Mouse (Mus musculus): ENCODE measurements around the gene Disp1. TPM values are rescaled to one million over a fixed set of nuclear protein-coding genes. Genes with fewer than 3 reads are reported as not detected.
A peak's percentile ranks its signal among the peaks of the same experiment; 100 is the strongest.

The Disp1 gene
- polyA plus RNA-seq, 1 experiment from 2014 or later = 7.6 TPM

DNA sequence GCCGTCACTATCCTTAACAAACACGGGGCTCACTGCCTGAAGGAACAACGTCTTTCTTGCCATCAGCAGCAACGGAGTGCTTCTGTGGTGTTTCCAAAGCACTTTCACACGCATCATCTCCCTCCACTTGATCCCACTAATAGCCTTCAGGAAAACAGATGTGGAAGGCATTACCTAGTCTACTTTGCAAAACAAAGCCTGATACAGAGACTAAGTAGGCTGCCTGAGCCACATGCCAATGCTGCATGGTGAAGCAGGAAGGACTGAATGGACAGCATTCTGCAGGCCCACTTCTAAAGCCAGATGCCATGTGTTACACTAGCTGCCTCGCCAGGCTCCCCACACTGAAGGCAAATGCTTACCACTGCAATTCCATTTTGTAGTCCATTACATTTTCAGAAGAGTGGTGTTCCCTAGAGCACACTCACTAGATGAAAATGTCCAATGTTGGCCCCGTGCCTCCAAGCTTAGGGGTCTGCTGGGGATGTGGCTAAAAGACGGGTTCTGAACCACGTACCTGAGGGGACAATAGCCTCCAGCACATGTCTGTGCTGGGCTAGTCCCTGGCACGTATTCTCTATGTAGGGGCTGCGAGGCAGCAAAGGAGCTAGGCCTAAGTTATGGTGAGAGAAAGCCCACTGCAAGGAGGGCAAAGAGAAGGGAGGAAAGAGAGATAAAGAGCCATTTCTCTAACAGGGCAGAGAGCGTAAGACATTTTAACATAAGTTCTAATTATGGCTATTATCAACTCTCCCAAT, 80.6 kb downstream of the Disp1 start:
- H3K4me2 ChIP-seq (ENCODE audit: low read length) = no peak overlapping the region
- H3K4me1 ChIP-seq (ENCODE audit: control insufficient read depth, insufficient read depth, low read length) = peaks cover 10% of the 10 kb centered on the region
- ATAC-seq = no peak
- H3K36me3 ChIP-seq (ENCODE audit: control insufficient read depth, insufficient read depth, low read length) = no peaks in the 10 kb centered on the region
- H3K4me3 ChIP-seq (ENCODE audit: low read depth, low read length) = no peak overlapping the region
- no peak overlapping the region for H3K27ac ChIP-seq (ENCODE audit: low read length)
- no peaks in the 10 kb centered on the region for H3K27me3 ChIP-seq (ENCODE audit: control insufficient read depth, insufficient read depth, low read depth, low read length)
- WGBS = 51% methylated on average over 12 of the region's 12 CpGs
- H3K9ac ChIP-seq (ENCODE audit: low read depth, low read length) = no peak overlapping the region
- no peaks in the 10 kb centered on the region for H3K9me3 ChIP-seq (replicated peaks; ENCODE audit: control insufficient read depth, low read length, poor library complexity, severe bottlenecking)

DNA sequence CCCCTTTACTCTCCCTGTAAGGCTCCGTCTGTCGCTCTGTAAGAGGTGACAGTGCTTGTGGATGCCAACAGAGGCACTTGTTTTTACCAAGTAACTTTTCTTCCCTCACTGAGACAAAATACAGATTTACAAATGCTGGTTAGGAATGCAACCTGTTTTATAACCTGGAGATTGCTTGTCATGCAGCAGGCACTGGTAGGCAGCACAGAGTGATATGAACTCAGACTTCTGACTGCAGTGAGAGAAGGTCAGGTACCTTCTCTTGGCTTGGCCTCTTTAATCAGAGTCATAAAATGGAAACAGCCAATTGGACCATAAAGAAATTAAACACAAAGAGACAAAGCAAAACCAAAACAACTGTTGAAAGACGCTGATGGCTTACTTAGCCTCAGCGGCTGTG, 83.2 kb downstream of the Disp1 start:
- H3K4me2 ChIP-seq (ENCODE audit: low read length) = no peak overlapping the region
- no peaks in the 10 kb centered on the region for H3K27me3 ChIP-seq (ENCODE audit: control insufficient read depth, insufficient read depth, low read depth, low read length)
- no peaks in the 10 kb centered on the region for H3K36me3 ChIP-seq (ENCODE audit: control insufficient read depth, insufficient read depth, low read length)
- H3K4me1 ChIP-seq (ENCODE audit: control insufficient read depth, insufficient read depth, low read length) = peaks cover 10% of the 10 kb centered on the region
- no peaks in the 10 kb centered on the region for H3K9me3 ChIP-seq (replicated peaks; ENCODE audit: control insufficient read depth, low read length, poor library complexity, severe bottlenecking)
- no peak overlapping the region for H3K9ac ChIP-seq (ENCODE audit: low read depth, low read length)
- no peak for ATAC-seq
- no peak overlapping the region for H3K27ac ChIP-seq (ENCODE audit: low read length)
- 43% methylated on average over 4 of the region's 4 CpGs for WGBS
- no peak overlapping the region for H3K4me3 ChIP-seq (ENCODE audit: low read depth, low read length)

- 93% methylated on average over 4 of the region's 4 CpGs for WGBS
- no peaks in the 10 kb centered on the region for H3K9me3 ChIP-seq (replicated peaks; ENCODE audit: control insufficient read depth, low read length, poor library complexity, severe bottlenecking)
- ATAC-seq = no peak
Measured at GRCm38 (mm10) chr1:183134427-183134826, 86.9 kb downstream of the Disp1 start.

DNA sequence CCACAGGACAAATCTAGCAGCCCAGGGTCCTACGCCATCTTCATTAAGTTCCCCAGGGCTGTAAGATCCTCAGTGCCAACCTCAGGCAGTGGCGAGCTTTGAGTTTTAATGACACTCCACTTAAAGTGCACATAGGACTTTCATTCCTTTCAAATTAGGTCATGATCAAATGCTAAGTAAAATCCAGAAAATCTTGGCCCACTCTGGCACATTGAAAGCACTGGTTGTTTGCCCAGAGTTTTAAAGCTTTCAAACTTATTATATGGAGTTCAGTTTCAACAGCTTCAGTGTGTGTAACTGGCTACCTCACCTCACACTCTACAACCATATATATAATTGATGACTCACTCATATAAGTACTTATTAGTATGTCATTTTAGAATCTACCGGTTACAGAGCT, 87.9 kb downstream of the Disp1 start:
- Histone ChIP-seq H3K9me3 (replicated peaks; ENCODE audit: control insufficient read depth, low read length, poor library complexity, severe bottlenecking) (no peaks in the 10 kb centered on the region), H3K4me3 (ENCODE audit: low read depth, low read length) (no peak overlapping the region), H3K27me3 (ENCODE audit: control insufficient read depth, insufficient read depth, low read depth, low read length) (no peaks in the 10 kb centered on the region), H3K27ac (ENCODE audit: low read length) (no peak overlapping the region), H3K4me2 (ENCODE audit: low read length) (no peak overlapping the region), H3K36me3 (ENCODE audit: control insufficient read depth, insufficient read depth, low read length) (no peaks in the 10 kb centered on the region), H3K9ac (ENCODE audit: low read depth, low read length) (no peak overlapping the region), H3K4me1 (ENCODE audit: control insufficient read depth, insufficient read depth, low read length) (peaks cover 3% of the 10 kb centered on the region; the same call in 1 of the 2 replicates)
- WGBS = 77% methylated on average over 3 of the region's 3 CpGs
- no peak for ATAC-seq

More at GRCm38 (mm10) chr1:183134427-183134826, 86.9 kb downstream of the Disp1 start:
- Histone ChIP-seq H3K27ac (ENCODE audit: low read length) (no peak overlapping the region), H3K4me1 (ENCODE audit: control insufficient read depth, insufficient read depth, low read length) (peaks cover 3% of the 10 kb centered on the region; the same call in 1 of the 2 replicates), H3K36me3 (ENCODE audit: control insufficient read depth, insufficient read depth, low read length) (no peaks in the 10 kb centered on the region), H3K9ac (ENCODE audit: low read depth, low read length) (no peak overlapping the region), H3K4me3 (ENCODE audit: low read depth, low read length) (no peak overlapping the region), H3K27me3 (ENCODE audit: control insufficient read depth, insufficient read depth, low read depth, low read length) (no peaks in the 10 kb centered on the region), H3K4me2 (ENCODE audit: low read length) (no peak overlapping the region)

GRCm38 (mm10) chr1:183127246-183127645, 94.1 kb downstream of the Disp1 start:
- H3K4me1 ChIP-seq (ENCODE audit: control insufficient read depth, insufficient read depth, low read length) = no peaks in the 10 kb centered on the region
- 82% methylated on average over 4 of the region's 4 CpGs for WGBS
- H3K36me3 ChIP-seq (ENCODE audit: control insufficient read depth, insufficient read depth, low read length) = no peaks in the 10 kb centered on the region
- no peak overlapping the region for H3K27ac ChIP-seq (ENCODE audit: low read length)
- no peak overlapping the region for H3K4me2 ChIP-seq (ENCODE audit: low read length)
- H3K27me3 ChIP-seq (ENCODE audit: control insufficient read depth, insufficient read depth, low read depth, low read length) = no peaks in the 10 kb centered on the region
- no peak overlapping the region for H3K9ac ChIP-seq (ENCODE audit: low read depth, low read length)
- H3K4me3 ChIP-seq (ENCODE audit: low read depth, low read length) = no peak overlapping the region
- H3K9me3 ChIP-seq (replicated peaks; ENCODE audit: control insufficient read depth, low read length, poor library complexity, severe bottlenecking) = no peaks in the 10 kb centered on the region
- ATAC-seq = no peak

DNA sequence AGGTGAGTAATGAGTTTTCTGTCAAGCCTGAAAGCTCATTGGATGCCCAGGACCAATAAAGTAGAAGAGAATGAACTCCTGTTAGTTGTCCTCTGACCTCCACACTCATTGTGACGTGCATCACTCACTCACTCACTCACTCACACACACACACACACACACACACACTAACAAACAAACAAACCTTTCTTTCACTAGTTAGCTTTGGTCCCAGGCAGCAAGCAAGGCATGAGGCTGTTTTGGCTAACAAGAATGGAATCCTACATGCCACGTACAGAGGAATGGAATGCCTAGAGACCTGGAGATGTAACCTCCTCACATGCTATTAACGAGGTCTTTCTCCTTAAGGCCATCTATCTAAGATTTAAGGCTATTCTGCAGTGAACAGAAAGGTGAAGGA, 97.6 kb downstream of the Disp1 start:
- H3K4me3 ChIP-seq (ENCODE audit: low read depth, low read length) = no peak overlapping the region
- H3K4me2 ChIP-seq (ENCODE audit: low read length) = no peak overlapping the region
- peaks cover 2% of the 10 kb centered on the region for H3K4me1 ChIP-seq (ENCODE audit: control insufficient read depth, insufficient read depth, low read length)
- no peaks in the 10 kb centered on the region for H3K36me3 ChIP-seq (ENCODE audit: control insufficient read depth, insufficient read depth, low read length)
- H3K27me3 ChIP-seq (ENCODE audit: control insufficient read depth, insufficient read depth, low read depth, low read length) = no peaks in the 10 kb centered on the region
- no peak for ATAC-seq
- H3K9me3 ChIP-seq (replicated peaks; ENCODE audit: control insufficient read depth, low read length, poor library complexity, severe bottlenecking) = no peaks in the 10 kb centered on the region
- 60% methylated on average over 3 of the region's 3 CpGs for WGBS
- no peak overlapping the region for H3K9ac ChIP-seq (ENCODE audit: low read depth, low read length)
- no peak overlapping the region for H3K27ac ChIP-seq (ENCODE audit: low read length)

DNA sequence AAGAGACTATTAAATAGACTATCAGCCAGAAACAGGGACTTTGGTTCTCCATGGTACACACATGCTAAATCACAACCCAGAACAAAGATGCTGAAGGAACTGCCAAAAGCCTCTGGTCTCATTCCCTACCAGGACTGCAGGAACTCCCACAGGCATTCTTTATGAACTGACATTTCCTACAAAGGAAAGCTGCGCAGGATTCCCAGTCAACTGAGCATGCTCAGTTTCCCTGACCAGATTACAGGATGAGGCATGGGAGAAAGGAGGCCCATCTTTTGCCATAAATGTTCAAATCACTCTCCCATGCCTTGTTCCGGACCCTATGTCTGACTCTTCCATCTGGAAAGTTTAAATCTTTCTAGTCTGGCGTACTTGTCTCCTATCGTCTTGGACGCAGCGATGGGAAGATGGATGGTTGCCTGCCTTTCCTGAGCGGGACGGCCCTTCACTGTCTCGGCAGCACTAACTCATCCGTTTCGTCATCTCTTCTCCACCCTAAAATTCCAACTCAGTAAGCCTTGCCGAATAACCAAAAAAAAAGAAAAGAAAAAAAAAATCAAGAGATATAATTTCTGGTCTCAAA, 100.9 kb downstream of the Disp1 start:
- Histone ChIP-seq H3K27me3 (ENCODE audit: control insufficient read depth, insufficient read depth, low read depth, low read length) (no peaks in the 10 kb centered on the region), H3K9me3 (replicated peaks; ENCODE audit: control insufficient read depth, low read length, poor library complexity, severe bottlenecking) (no peaks in the 10 kb centered on the region), H3K27ac (ENCODE audit: low read length) (no peak overlapping the region), H3K4me3 (ENCODE audit: low read depth, low read length) (no peak overlapping the region), H3K4me2 (ENCODE audit: low read length) (no peak overlapping the region), H3K9ac (ENCODE audit: low read depth, low read length) (no peak overlapping the region), H3K4me1 (ENCODE audit: control insufficient read depth, insufficient read depth, low read length) (peaks cover 15% of the 10 kb centered on the region), H3K36me3 (ENCODE audit: control insufficient read depth, insufficient read depth, low read length) (no peaks in the 10 kb centered on the region)
- WGBS = 93% methylated on average over 12 of the region's 12 CpGs
- no peak for ATAC-seq

GRCm38 (mm10) chr1:183117827-183118825, 103.2 kb downstream of the Disp1 start:
- peak; percentile 54; the same call in 1 of the 2 replicates for ATAC-seq
- 41% methylated on average over 21 of the region's 21 CpGs for WGBS
- no peaks in the 10 kb centered on the region for H3K9me3 ChIP-seq (replicated peaks; ENCODE audit: control insufficient read depth, low read length, poor library complexity, severe bottlenecking)
- H3K4me3 ChIP-seq (ENCODE audit: low read depth, low read length) = no peak overlapping the region
- no peaks in the 10 kb centered on the region for H3K27me3 ChIP-seq (ENCODE audit: control insufficient read depth, insufficient read depth, low read depth, low read length)
- peaks cover 17% of the 10 kb centered on the region for H3K4me1 ChIP-seq (ENCODE audit: control insufficient read depth, insufficient read depth, low read length)
- H3K27ac ChIP-seq (ENCODE audit: low read length) = peak overlapping the region; percentile 60
- H3K4me2 ChIP-seq (ENCODE audit: low read length) = peak overlapping the region; percentile 17; the same call in 1 of the 2 replicates
- H3K36me3 ChIP-seq (ENCODE audit: control insufficient read depth, insufficient read depth, low read length) = no peaks in the 10 kb centered on the region
- H3K9ac ChIP-seq (ENCODE audit: low read depth, low read length) = 0 out of 2 replicates have a peak overlapping the region, but pooled peaks have one; percentile 25

Measured in midbrain, embryonic 16.5 days (tissue).